Mouse (Mus musculus) NIH3T3 (cell line): Measurements from ENCODE around the gene A030003K21Rik.

Experiments used
- DNase-seq: peaks from one replicate; pipeline ENCODE4 v3.0.0-alpha.2; 2012; ENCODE audit warnings: low read depth

A030003K21Rik gene

GRCm38 (mm10) chr1:82913025-82913424 lies 30.2 kb downstream of the A030003K21Rik start, which contains the start of gene A030005L19Rik:
Gene A030005L19Rik (plus strand): TSS chr1:82913325.
- DNase-seq, result peak; percentile 37

- DNase-seq, result no peak
Measured at GRCm38 (mm10) chr1:82905886-82906285, 37.3 kb downstream of the A030003K21Rik start.

GRCm38 (mm10) chr1:82901201-82901600 lies 42.0 kb downstream of the A030003K21Rik start:
- no peak for DNase-seq

GRCm38 (mm10) chr1:82900567-82900966 lies 42.6 kb downstream of the A030003K21Rik start:
- DNase-seq, result no peak

GRCm38 (mm10) chr1:82893269-82893668 lies 49.9 kb downstream of the A030003K21Rik start:
- no peak for DNase-seq
